Mouse (Mus musculus) heart, adult 2 months (tissue): ENCODE measurements around the gene Bnc2.

Source experiments
- CTCF ChIP-seq: fragments of 200-600 bp; IDR thresholded peaks from 2 replicates; pipeline ENCODE4 v1.8.1; 2022; ENCODE audit warnings: antibody characterized with exemption, mild to moderate bottlenecking, moderate library complexity
- POLR2A ChIP-seq: fragments of 200-500 bp; IDR thresholded peaks from 2 replicates; pipeline ENCODE4 v1.6.1; 2011; ENCODE audit warnings: mild to moderate bottlenecking, low read depth, low read length, control low read depth; ENCODE audit not compliant: insufficient read depth

DNA sequence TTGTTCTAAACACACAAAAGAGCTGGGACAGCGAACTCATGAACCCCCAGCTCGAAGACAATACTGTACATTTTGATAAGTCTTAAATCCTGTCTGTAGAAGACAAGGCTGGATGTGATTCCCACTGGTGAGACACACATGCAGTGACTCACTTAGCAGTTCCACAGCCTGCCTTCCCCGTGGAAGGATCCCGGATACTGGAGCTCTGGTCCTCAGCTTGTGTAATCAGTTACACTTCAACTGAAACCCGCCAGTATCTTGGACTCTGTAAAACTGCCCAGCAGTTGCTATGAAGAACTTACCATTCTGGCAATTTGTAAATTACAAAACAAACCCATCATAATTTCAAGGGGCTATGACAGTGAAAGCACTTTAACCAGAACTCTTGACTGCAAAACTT, 5.4 kb downstream of the Bnc2 start:
- TF ChIP-seq POLR2A (no peak), CTCF (no peak)
